Mouse (Mus musculus) hematopoietic stem cell, adult 5-6 weeks (primary cell): ENCODE results near the gene Etv5. TPM values are rescaled to one million over a fixed set of nuclear protein-coding genes. Genes with fewer than 3 reads are reported as not detected.
A peak's percentile ranks its signal among the peaks of the same experiment; 100 is the strongest.

ENCODE experiments used
- ATAC-seq, 2 experiments: fragments of 125-278 bp in 1 of 2; replicated peaks in 1 of 2; 2 replicates each; pipeline ENCODE4 v1.8.0; 2016 to 2017; ENCODE audit warnings: inconsistent platforms in 2 of 2, mild to moderate bottlenecking in 2 of 2, moderate number of reproducible peaks in 2 of 2, low read depth in 1 of 2, moderate TSS enrichment in 1 of 2; ENCODE audit not compliant: low FRiP score in 2 of 2, poor library complexity in 2 of 2, severe bottlenecking in 2 of 2, insufficient read depth in 1 of 2, low TSS enrichment in 1 of 2
- total RNA-seq: library from RNA; stranded (forward); fragments of 172-1452, 232-1000 nt; gene quantifications from 2 replicates; pipeline ENCODE4 v1.2.3, GENCODE M21; 2017

Gene Etv5
- total RNA-seq, 1 experiment from 2014 or later, result 9.9 TPM

DNA sequence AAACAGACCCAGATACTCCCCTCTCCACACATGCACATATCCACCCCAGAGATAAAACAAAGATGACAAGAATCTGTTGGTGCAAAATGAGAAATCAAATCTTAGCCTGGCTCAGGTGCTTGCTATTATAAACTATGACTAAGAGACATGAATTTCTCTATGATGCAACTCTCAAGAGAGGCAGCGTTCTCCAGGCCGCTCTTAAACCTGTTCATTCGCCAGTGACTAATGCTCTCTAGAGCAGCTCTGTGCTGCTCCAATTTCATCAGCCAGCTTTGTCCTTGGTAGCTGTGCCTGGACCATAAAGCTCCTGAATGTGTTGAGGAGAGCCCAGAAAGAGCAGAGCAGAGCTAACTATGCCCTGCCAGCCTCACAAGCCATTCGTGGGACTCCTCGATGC, 5.0 kb downstream of the Etv5 start:
- ATAC-seq, result no peak

- ATAC-seq, result no peak
Measured at GRCm38 (mm10) chr16:22433944-22434343, 5.6 kb downstream of the Etv5 start.

DNA sequence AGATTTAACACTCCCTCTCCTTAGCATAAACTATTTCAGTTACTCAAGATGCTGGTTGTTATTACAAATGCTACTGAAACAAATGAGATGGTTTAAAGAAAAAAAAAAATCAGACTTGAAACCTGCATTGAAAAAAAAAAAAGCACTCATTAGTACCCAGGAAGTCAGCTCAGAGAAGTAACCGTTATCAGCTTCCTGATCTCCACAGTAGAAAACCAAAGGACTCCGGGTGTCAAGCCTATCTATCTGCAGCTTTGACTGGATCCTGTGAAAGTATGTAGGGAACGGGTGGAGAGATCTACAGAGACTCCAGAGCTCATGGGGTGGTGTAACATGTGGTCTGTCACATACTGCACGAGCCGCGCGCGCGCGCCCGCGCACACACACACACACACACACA, 7.7 kb downstream of the Etv5 start:
- peak; percentile 19 to 20; a peak in 2 of 4 replicates for ATAC-seq

DNA sequence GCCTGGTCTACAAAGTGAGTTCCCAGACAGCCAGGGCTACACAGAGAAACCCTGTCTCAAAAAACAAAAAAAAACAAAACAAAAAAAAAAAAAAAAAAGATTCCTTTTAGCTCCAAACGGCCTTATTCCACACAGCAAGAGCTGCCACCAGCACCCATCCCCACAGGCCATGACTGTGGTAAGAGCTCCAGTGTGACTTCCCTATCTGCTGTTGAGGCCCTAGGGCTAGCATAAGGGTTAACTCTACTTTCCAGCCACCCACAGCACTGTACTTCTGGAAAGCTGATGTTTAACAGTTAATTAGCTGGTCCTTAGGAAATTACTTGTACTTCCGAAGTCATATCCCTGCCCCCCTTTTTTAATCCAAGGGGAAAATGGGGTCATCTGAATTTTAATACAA, 8.2 kb downstream of the Etv5 start:
- ATAC-seq, result peak; percentile 12 to 52; a peak in 1 of 4 replicates

GRCm38 (mm10) chr16:22430211-22430951, 9.1 kb downstream of the Etv5 start:
- ATAC-seq, result no peak

DNA sequence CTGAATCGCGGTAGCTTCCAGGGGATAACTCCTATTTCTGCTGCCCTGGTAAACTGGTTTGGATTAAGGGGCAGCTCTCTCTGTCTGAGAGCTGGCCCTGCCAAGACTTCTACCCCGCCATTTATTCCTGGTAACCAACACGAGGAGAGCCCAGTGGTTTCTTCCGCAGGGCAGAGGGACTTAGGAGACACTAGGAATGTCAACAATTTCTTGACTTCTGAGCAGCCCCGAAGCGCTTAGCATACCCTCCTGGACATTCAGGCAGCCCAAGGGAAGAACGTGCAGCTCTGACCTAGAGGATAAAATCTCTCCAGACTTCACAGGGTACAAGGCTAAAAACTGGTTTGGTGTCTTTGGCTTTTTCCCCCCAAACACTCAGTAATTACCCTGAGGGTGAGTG, 10.1 kb downstream of the Etv5 start:
- no peak for ATAC-seq

GRCm38 (mm10) chr16:22428853-22429341, 10.6 kb downstream of the Etv5 start:
- ATAC-seq, result peak; percentile 60 to 65

- no peak for ATAC-seq
Measured at GRCm38 (mm10) chr16:22426866-22427265, 12.7 kb downstream of the Etv5 start.

DNA sequence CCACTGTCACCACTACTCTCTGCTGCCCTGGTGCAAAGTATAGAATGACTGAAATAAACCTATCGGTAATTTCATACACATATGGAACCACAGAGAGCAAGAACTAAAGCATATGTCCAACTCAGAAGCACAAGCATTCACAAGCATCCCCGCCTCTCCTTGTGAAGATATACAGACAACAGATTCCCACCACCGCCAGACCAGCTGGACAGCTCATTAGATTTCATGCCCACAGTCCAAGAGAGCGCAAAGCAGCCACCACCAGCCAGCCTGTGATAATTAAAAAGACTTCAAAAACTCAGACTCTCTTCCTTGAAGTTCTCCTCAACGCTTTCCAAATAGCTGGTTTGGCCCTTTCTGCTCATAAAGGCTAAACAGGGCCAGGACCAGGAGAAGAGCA, 17.3 kb downstream of the Etv5 start:
- no peak for ATAC-seq

DNA sequence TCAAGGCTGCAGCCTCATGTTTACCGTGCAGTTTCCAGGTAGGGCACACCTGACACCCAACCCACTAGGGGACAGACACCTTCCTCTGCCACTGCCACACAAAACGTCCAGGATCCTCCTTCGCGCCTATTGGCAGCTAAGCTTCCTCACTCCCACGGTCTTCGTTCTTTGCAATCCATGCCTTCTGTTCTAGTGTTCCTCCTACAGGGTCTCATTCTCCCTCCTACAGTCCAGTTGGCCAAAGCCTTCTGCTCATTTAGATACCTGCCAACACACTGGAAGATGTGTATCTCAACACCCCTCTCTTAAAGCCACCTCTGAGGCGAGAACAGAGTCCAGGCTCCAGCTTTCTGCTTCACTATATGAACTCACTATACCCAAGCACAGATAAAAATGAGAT, 21.6 kb downstream of the Etv5 start:
- ATAC-seq, result no peak

DNA sequence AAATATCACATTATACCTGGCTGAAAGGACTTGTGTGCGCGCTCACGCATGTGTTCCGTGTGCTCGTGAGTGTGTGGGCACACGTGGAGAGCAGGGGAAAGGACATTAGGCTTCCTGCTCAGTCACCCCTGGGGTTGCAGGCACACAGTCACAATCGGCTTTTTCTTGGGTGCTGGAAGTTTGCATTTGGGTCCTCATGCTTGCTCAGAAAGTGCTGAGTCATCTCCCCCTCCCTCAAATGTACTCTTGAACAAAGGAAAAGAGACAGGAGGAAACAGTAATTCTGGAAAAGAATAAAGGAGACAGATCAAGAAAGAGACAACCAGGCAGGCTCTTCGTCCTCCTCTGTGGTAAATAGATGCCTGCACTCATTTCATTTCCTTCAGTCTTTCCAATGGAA, 22.5 kb downstream of the Etv5 start:
- ATAC-seq, result no peak

- ATAC-seq, result no peak
Measured at GRCm38 (mm10) chr16:22416140-22416848, 23.2 kb downstream of the Etv5 start.

DNA sequence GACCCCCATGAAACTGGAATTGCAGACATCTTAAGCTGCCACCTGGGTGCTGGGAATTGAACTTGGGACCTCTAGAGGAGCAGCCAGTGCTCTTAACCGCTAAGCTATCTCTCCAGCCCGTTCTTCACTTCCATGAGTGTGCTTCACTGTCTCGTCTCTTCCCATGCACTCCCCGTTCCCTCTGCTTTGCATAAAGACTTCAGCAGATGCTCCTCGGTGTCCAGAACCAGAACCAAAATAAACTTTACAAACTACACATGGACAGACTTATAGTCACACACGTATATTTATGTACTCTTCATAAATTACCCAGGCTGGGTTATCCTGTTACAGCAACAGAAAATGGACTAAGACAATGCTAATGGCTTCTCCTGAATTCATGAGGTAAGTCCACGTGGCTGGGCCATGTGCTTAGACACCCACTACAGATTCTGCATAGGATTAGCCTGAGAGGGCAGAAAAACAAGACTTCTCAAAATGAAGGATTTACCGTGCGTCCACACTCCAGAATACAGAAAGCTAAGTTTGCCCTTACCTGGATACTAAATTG, 25.2 kb downstream of the Etv5 start:
- ATAC-seq, result no peak

GRCm38 (mm10) chr16:22412459-22413229, 26.9 kb downstream of the Etv5 start:
- no peak for ATAC-seq

GRCm38 (mm10) chr16:22411764-22412163, 27.8 kb downstream of the Etv5 start:
- peak in 1 of 2 experiments; percentile 32; a peak in 1 of 4 replicates for ATAC-seq

- no peak for ATAC-seq
Measured at GRCm38 (mm10) chr16:22410000-22410399, 29.5 kb downstream of the Etv5 start.

- no peak for ATAC-seq
Measured at GRCm38 (mm10) chr16:22408642-22409360, 30.7 kb downstream of the Etv5 start.
